Mouse (Mus musculus): ENCODE measurements around the gene Srrt. TPM values are rescaled to one million over a fixed set of nuclear protein-coding genes. Genes with fewer than 3 reads are reported as not detected.

Srrt gene
- polyA plus RNA-seq, 2 experiments: 50.2 to 93.4 TPM

DNA sequence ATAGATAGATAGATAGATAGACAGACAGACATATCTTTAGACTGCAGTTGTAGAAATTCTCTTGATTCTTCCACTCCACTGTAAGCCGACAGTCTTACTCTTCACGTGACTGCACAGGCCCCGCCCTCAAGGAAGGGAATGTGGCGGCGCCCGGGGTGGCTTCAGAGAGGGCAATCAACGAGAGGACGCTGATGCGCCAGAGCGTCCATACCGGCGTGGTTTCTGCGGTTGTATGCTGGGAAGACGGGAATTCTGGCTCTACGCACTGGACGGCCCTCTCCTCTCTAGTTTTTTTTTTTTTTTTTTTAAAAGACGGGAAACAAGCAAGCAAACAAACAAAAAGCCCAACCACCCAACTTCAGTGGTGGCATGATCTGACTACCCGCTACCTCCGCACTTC, 30.8 kb upstream of the Srrt start:
- no peaks in the 10 kb centered on the region for H3K9me3 ChIP-seq (ENCODE audit: control insufficient read depth, low read length)
- under 1% methylated on average over 19 of the region's 19 CpGs for WGBS (ENCODE audit: insufficient replicate concordance)
- H3K27ac ChIP-seq: no peak overlapping the region
- no peaks in the 10 kb centered on the region for H3K36me3 ChIP-seq (replicated peaks; ENCODE audit: control insufficient read depth, insufficient read depth, low read depth)
- H3K9ac ChIP-seq (replicated peaks): peak overlapping the region; percentile 67
- peak overlapping the region; percentile 83 for H3K4me2 ChIP-seq (ENCODE audit: low read depth)
- H3K27me3 ChIP-seq (ENCODE audit: control insufficient read depth, insufficient read depth, low read length): no peaks in the 10 kb centered on the region
- DNase-seq (ENCODE audit: low read depth in 3 of 3, low spot score in 3 of 3) (peak; percentile 55 to 71 (median 65)), ATAC-seq (ENCODE audit: insufficient read depth) (peak; percentile 66)
- TF ChIP-seq CTCF (IDR thresholded peaks at IDR 0.05; ENCODE audit: low read depth) (no peak), EP300 (IDR thresholded peaks at IDR 0.05; ENCODE audit: low read depth) (no peak)
- peaks cover 2 to 20% of the 10 kb centered on the region in 2 experiments; a peak in 2 of 4 replicates for H3K4me1 ChIP-seq (replicated peaks; ENCODE audit: control insufficient read depth in 2 of 2, insufficient read depth in 2 of 2, low read length in 1 of 2)
- H3K4me3 ChIP-seq (ENCODE audit: insufficient read depth in 1 of 2, low read depth in 2 of 2, low read length in 2 of 2): peak overlapping the region; percentile 56 to 82

DNA sequence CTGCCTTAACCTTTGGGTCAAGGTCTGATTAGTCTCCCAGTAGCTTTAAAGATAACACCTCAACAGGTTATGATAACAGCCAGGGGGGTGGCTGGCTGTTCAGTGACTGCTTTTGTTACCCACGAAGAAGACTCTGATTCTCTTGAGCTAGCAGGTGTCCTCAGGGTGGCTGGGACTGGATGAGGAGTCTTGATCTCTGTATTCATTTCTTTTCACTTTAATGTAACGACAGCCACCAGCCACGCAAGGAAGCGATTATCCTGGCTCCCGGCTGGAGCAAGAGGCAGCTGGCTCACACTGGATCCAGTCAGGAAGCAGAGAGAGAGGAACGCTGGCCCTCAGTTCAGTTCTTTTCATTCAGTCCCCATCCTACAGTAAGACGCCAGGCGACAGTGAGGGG, 29.7 kb upstream of the Srrt start:
- Histone ChIP-seq H3K9me3 (ENCODE audit: control insufficient read depth, low read length) (no peaks in the 10 kb centered on the region), H3K27me3 (ENCODE audit: control insufficient read depth, insufficient read depth, low read length) (no peaks in the 10 kb centered on the region), H3K9ac (replicated peaks) (no peak overlapping the region), H3K27ac (no peak overlapping the region), H3K4me2 (ENCODE audit: low read depth) (no peak overlapping the region; the same call in 1 of the 2 replicates), H3K36me3 (replicated peaks; ENCODE audit: control insufficient read depth, insufficient read depth, low read depth) (no peaks in the 10 kb centered on the region), H3K4me1 (replicated peaks; ENCODE audit: control insufficient read depth in 2 of 2, insufficient read depth in 2 of 2, low read length in 1 of 2) (peaks cover 2 to 24% of the 10 kb centered on the region in 2 experiments; a peak in 2 of 4 replicates), H3K4me3 (ENCODE audit: insufficient read depth in 1 of 2, low read depth in 2 of 2, low read length in 2 of 2) (no peak overlapping the region)
- no peak for DNase-seq (ENCODE audit: low read depth in 3 of 3, low spot score in 3 of 3)
- WGBS (ENCODE audit: insufficient replicate concordance): 68% methylated on average over 8 of the region's 8 CpGs
- ATAC-seq (ENCODE audit: insufficient read depth): no peak
- TF ChIP-seq CTCF (IDR thresholded peaks at IDR 0.05; ENCODE audit: low read depth) (no peak), EP300 (IDR thresholded peaks at IDR 0.05; ENCODE audit: low read depth) (no peak)

DNA sequence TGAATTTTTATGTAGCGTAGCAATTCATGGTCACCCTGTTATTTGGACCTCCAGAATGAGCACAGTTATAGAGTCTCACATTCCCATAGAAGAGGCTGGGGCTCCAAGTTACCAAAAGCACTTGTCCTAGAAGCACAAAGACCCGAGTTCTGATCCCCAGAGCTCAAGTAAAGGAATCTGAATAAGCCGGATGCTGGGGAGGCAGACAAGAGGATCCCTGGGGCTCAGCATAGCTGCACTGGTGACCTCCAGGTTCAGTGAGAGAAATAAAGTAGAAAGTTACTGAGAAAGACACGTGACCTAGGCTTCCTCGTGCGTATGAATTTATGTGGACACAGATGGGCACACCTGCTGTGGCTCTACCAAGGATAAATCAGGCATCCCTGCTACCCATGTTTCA, 27.6 kb upstream of the Srrt start:
- Histone ChIP-seq H3K4me2 (ENCODE audit: low read depth) (no peak overlapping the region), H3K27me3 (ENCODE audit: control insufficient read depth, insufficient read depth, low read length) (no peaks in the 10 kb centered on the region), H3K9ac (replicated peaks) (no peak overlapping the region), H3K36me3 (replicated peaks; ENCODE audit: control insufficient read depth, insufficient read depth, low read depth) (no peaks in the 10 kb centered on the region), H3K27ac (no peak overlapping the region), H3K4me1 (replicated peaks; ENCODE audit: control insufficient read depth in 2 of 2, insufficient read depth in 2 of 2, low read length in 1 of 2) (peaks cover 2 to 21% of the 10 kb centered on the region in 2 experiments; a peak in 2 of 4 replicates), H3K9me3 (ENCODE audit: control insufficient read depth, low read length) (no peaks in the 10 kb centered on the region), H3K4me3 (ENCODE audit: insufficient read depth in 1 of 2, low read depth in 2 of 2, low read length in 2 of 2) (no peak overlapping the region)
- DNase-seq (ENCODE audit: low read depth in 3 of 3, low spot score in 3 of 3) (no peak), ATAC-seq (ENCODE audit: insufficient read depth) (no peak)
- TF ChIP-seq EP300 (IDR thresholded peaks at IDR 0.05; ENCODE audit: low read depth): no peak
- TF ChIP-seq CTCF (IDR thresholded peaks at IDR 0.05; ENCODE audit: low read depth): no peak
- 69% methylated on average over 6 of the region's 6 CpGs for WGBS (ENCODE audit: insufficient replicate concordance)

DNA sequence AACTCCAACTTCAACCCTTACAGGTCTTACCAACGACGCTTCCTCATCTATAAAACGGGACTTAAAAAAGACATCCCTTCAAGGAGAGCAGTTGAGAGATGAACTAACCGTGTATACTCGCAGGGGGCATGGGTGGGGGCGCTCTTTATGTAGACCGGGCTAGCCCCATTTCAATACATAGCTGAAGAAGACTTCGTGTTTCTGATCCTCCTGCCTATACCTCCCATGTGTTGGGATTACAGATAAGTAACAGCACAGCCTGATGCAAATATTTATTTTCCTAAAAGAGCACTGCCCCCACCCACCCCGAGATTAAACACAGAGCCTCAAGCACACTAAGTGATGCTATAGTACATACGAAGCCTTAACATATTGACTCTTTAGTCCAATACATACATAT, 26.8 kb upstream of the Srrt start:
- DNase-seq (ENCODE audit: low read depth in 3 of 3, low spot score in 3 of 3) (no peak), ATAC-seq (ENCODE audit: insufficient read depth) (no peak)
- 29% methylated on average over 10 of the region's 10 CpGs for WGBS (ENCODE audit: insufficient replicate concordance)
- no peak overlapping the region for H3K27ac ChIP-seq
- no peaks in the 10 kb centered on the region for H3K9me3 ChIP-seq (ENCODE audit: control insufficient read depth, low read length)
- H3K4me2 ChIP-seq (ENCODE audit: low read depth): peak overlapping the region; percentile 86
- no peak for TF ChIP-seq EP300 (IDR thresholded peaks at IDR 0.05; ENCODE audit: low read depth)
- no peak for TF ChIP-seq CTCF (IDR thresholded peaks at IDR 0.05; ENCODE audit: low read depth)
- H3K27me3 ChIP-seq (ENCODE audit: control insufficient read depth, insufficient read depth, low read length): no peaks in the 10 kb centered on the region
- no peaks in the 10 kb centered on the region for H3K36me3 ChIP-seq (replicated peaks; ENCODE audit: control insufficient read depth, insufficient read depth, low read depth)
- peaks cover 2 to 20% of the 10 kb centered on the region in 2 experiments; a peak in 2 of 4 replicates for H3K4me1 ChIP-seq (replicated peaks; ENCODE audit: control insufficient read depth in 2 of 2, insufficient read depth in 2 of 2, low read length in 1 of 2)
- H3K9ac ChIP-seq (replicated peaks): no peak overlapping the region
- H3K4me3 ChIP-seq (ENCODE audit: insufficient read depth in 1 of 2, low read depth in 2 of 2, low read length in 2 of 2): no peak overlapping the region

DNA sequence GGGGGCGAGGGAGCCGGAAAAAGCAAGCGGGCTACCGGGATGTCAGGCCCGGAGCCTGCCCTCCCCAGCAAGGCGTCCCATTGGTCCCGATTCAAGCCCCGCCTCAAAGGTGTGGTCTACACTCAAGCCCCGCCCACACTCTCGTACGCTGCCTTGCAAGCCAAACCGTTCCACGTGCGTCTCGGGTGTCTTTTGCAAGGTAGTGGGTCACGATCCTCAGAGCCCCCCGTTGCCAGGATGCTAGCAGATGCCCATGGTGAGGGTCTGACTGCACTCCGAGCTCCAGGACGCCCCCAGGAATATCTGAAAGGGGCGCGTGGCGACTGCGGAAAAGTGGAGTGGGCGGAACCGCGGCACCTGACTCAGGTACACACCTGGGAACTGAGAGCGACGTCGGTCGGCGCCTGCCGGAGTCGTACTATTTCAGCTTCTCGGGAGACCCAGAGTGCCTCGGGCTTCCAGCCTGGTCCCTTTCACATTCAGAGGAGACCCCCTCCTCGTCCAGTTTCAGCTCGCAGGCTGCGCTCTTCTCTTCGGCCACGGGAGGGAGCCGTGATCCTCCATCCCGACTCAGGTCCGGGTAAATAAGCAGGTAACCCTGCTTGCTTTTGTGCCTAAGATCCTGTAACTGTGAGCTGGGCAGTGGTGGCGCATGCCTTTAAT, 26.2 kb upstream of the Srrt start, which contains the start of gene Slc12a9:
Gene Slc12a9 (minus strand): TSS at position 86 of the 663 bp plus-strand sequence.
- ATAC-seq (ENCODE audit: insufficient read depth) (peak; percentile 82), DNase-seq (ENCODE audit: low read depth in 3 of 3, low spot score in 3 of 3) (peak; percentile 76 to 81 (median 78))
- under 1% methylated on average over 44 of the region's 44 CpGs for WGBS (ENCODE audit: insufficient replicate concordance)
- H3K4me1 ChIP-seq (replicated peaks; ENCODE audit: control insufficient read depth in 2 of 2, insufficient read depth in 2 of 2, low read length in 1 of 2): peaks cover 0 to 16% of the 10 kb centered on the region in 2 experiments; a peak in 2 of 4 replicates
- H3K4me3 ChIP-seq (ENCODE audit: insufficient read depth in 1 of 2, low read depth in 2 of 2, low read length in 2 of 2): peak within 1 kb of the TSS; percentile 61 to 77
- H3K4me2 ChIP-seq (ENCODE audit: low read depth): peak within 1 kb of the TSS; percentile 86
- no peak within 1 kb of the TSS for H3K27ac ChIP-seq
- no peaks in the 10 kb centered on the region for H3K9me3 ChIP-seq (ENCODE audit: control insufficient read depth, low read length)
- H3K27me3 ChIP-seq (ENCODE audit: control insufficient read depth, insufficient read depth, low read length): no peaks in the 10 kb centered on the region
- TF ChIP-seq EP300 (IDR thresholded peaks at IDR 0.05; ENCODE audit: low read depth) (no peak), CTCF (IDR thresholded peaks at IDR 0.05; ENCODE audit: low read depth) (peak; percentile 85)
- peak within 1 kb of the TSS; percentile 35; the same call in 1 of the 2 replicates for H3K9ac ChIP-seq (replicated peaks)
- H3K36me3 ChIP-seq (replicated peaks; ENCODE audit: control insufficient read depth, insufficient read depth, low read depth): no peaks in the 10 kb centered on the region
